Mouse (Mus musculus) neural tube, embryonic 14.5 days (tissue): ENCODE measurements around the gene Fam83c. TPM values are rescaled to one million over a fixed set of nuclear protein-coding genes. Genes with fewer than 3 reads are reported as not detected.

Experiments used
- ATAC-seq: fragments of 200-750 bp; cut with Nextera tagmentation; 2 replicates; pipeline ENCODE4 v1.8.0; 2017; ENCODE audit warnings: low read depth, mild to moderate bottlenecking, moderate TSS enrichment, moderate library complexity
- H3K27ac ChIP-seq: fragments of 300-500 bp; sonication (generic); 2 replicates; pipeline ENCODE4 v1.5.1; 2014; ENCODE audit warnings: low read depth, mild to moderate bottlenecking, control low read depth, low read length, moderate library complexity, mixed read lengths
- H3K27me3 ChIP-seq: fragments of 300-500 bp; sonication (generic); 2 replicates; pipeline ENCODE4 v1.6.1; 2014; ENCODE audit warnings: low read length; ENCODE audit not compliant: control insufficient read depth, insufficient read depth
- H3K36me3 ChIP-seq: fragments of 300-500 bp; sonication (generic); 2 replicates; pipeline ENCODE4 v1.6.1; 2014; ENCODE audit warnings: low read length, mixed read lengths; ENCODE audit not compliant: control insufficient read depth, insufficient read depth
- H3K4me1 ChIP-seq: fragments of 300-500 bp; sonication (generic); 2 replicates; pipeline ENCODE4 v1.6.1; 2014; ENCODE audit warnings: low read length; ENCODE audit not compliant: control insufficient read depth, insufficient read depth
- H3K4me2 ChIP-seq: fragments of 300-500 bp; sonication (generic); 2 replicates; pipeline ENCODE4 v1.6.1; 2014; ENCODE audit warnings: mild to moderate bottlenecking, low read depth, low read length, control low read depth
- H3K4me3 ChIP-seq: fragments of 300-500 bp; sonication (generic); 2 replicates; pipeline ENCODE4 v1.5.1; 2014; ENCODE audit warnings: low read depth, low read length, control low read depth, mixed read lengths
- H3K9ac ChIP-seq: fragments of 300-500 bp; sonication (generic); replicated peaks from 2 replicates; pipeline ENCODE4 v1.6.1; 2014; ENCODE audit warnings: low read depth, mild to moderate bottlenecking, control low read depth, low read length, mixed read lengths
- H3K9me3 ChIP-seq: fragments of 300-500 bp; sonication (generic); 2 replicates; pipeline ENCODE4 v1.6.1; 2016; ENCODE audit warnings: low read length; ENCODE audit not compliant: control insufficient read depth
- WGBS: fragments of 180-500 bp; shearing (Covaris S2); extraction: QIAGEN DNeasy Blood & Tissue Kit; methylation state at CpG from one replicate; pipeline ENCODE4 v1.1.7; 2014; 5-methylcytosine and 5-hydroxymethylcytosine counted together
- polyA plus RNA-seq: library from polyadenylated mRNA; unstranded; fragments of >200 nt; fragmentation: Nextera tagmentation; extraction: Ambion mirVana; gene quantifications from 2 replicates; pipeline ENCODE4 v1.2.1, GENCODE M21; 2014

Gene Fam83c
- polyA plus RNA-seq, 1 experiment from 2014 or later, result 0.25 TPM

DNA sequence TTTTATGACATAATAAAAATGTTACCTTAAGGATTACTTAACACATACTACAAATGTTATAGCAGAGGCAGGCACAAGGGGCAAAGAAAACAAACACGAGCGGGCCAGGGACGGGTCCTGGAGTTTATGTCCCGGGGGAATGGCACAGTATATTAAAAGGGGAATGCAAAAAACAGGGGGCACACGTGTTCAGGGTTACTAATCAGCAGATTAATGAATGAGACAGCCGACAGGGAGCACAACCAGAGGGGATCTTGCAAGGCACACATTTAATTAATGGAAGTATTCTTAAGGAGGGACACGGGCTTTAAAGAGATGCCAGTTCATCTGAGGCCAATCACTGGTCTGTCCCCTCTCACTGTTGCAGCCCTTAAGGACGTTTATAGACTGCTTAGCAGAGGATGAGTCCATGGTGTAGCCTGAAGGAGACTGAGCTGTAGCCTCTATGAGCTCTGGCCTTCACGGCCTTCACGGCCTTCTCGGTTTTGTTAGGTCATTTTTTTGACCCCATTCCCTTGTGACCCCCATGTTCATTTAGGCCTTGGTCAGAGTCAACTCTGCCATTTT is 28.7 kb upstream of the Fam83c start:
- peak; percentile 73 for ATAC-seq
- Histone ChIP-seq H3K4me1 (peaks cover 18% of the 10 kb centered on the region; the same call in 1 of the 2 replicates), H3K9ac (no peak overlapping the region), H3K4me2 (peak overlapping the region; percentile 26), H3K36me3 (no peaks in the 10 kb centered on the region), H3K27me3 (no peaks in the 10 kb centered on the region), H3K27ac (peak overlapping the region; percentile 56), H3K9me3 (no peaks in the 10 kb centered on the region), H3K4me3 (no peak overlapping the region)
- 28% methylated on average over 11 of the region's 11 CpGs for WGBS

DNA sequence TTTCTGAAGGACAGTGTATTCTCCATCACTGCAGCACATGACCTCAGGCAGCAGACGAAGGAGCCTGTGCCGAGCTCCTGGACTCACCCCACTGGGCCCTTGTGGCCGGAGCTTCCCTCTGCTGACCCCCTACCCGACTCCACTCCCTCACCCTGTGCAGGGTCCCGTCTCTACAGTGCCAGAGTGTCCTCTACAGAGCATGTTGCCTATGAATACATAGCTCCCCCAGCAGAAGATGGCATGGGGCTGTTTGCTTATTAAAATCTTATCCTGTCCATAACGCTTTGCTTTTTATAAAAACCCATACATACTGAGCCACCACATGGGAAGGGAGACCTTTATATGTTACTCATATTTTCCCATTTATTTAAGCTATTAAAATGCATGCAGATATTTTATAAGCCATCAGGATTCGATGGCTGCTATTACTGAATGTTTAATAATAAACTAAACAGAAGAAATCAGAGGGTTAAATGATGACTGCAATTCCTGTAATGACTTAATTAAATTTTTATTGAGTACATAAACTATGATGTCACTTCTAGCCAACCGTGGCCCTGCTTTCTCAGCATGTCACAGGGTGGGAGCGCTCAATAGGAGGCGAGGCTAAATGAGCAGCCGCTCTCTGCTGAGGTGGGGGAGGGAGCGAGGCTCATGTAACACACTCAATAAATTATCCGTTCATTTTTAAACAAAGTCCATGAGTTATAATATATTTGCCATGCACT is 28.1 kb upstream of the Fam83c start:
- H3K9me3 ChIP-seq, result no peaks in the 10 kb centered on the region
- peak overlapping the region; percentile 82 for H3K27ac ChIP-seq
- 0 out of 2 replicates have a peak overlapping the region, but pooled peaks have one; percentile 28 for H3K9ac ChIP-seq
- 30% methylated on average over 13 of the region's 13 CpGs for WGBS
- H3K4me1 ChIP-seq, result peaks cover 18% of the 10 kb centered on the region; the same call in 1 of the 2 replicates
- H3K36me3 ChIP-seq, result no peaks in the 10 kb centered on the region
- ATAC-seq, result peak; percentile 95
- no peaks in the 10 kb centered on the region for H3K27me3 ChIP-seq
- no peak overlapping the region for H3K4me3 ChIP-seq
- peak overlapping the region; percentile 26 for H3K4me2 ChIP-seq

DNA sequence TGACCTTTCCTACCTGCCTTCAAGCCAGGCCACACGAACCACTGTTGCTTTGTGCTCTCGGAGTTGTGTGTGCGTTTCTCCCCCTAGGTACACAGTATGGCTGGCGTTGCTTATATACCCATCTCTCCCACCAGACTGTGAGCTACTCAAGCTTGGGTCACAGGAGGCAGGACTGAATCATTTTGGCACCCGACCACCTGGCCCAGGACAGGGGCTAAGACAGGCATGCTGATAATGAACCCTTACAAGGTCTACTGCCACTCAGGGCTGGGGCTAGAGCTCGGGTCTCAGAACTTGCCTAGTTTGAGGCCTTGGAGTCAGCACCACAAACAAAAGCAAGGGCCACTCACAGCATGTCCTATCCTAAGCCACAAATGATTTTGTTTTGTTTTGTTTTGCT is 26.9 kb upstream of the Fam83c start:
- Histone ChIP-seq H3K4me1 (peaks cover 18% of the 10 kb centered on the region; the same call in 1 of the 2 replicates), H3K4me2 (no peak overlapping the region)
- WGBS, result 96% methylated on average over 6 of the region's 6 CpGs

DNA sequence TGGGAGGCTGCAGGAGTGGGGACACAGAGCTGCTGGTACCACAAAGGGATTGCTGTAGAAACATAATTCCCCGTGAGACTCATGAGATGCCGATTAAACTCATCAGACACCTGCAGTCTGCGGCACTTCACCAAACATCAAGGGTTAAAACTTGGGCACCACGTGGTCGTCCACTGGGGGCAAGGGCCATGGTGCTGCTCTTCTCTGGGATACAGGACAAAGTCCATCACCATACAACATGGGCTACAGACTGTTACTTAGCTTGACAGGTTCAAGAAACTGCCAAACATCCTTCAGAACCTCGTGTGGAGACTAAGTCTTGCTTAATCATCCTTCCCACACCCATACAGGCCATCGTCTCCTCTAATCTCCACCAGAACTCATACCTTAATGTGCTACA is 25.4 kb upstream of the Fam83c start:
- Histone ChIP-seq H3K36me3 (no peaks in the 10 kb centered on the region), H3K9me3 (no peaks in the 10 kb centered on the region), H3K9ac (no peak overlapping the region), H3K4me2 (no peak overlapping the region), H3K27me3 (no peaks in the 10 kb centered on the region), H3K4me1 (peaks cover 18% of the 10 kb centered on the region; the same call in 1 of the 2 replicates), H3K27ac (no peak overlapping the region), H3K4me3 (no peak overlapping the region)
- WGBS, result 72% methylated on average over 7 of the region's 7 CpGs
- ATAC-seq, result no peak

More for the DNA sequence above, 26.9 kb upstream of the Fam83c start:
- no peak overlapping the region for H3K4me3 ChIP-seq
- H3K9me3 ChIP-seq, result no peaks in the 10 kb centered on the region
- ATAC-seq, result no peak
- no peak overlapping the region for H3K9ac ChIP-seq
- no peaks in the 10 kb centered on the region for H3K36me3 ChIP-seq
- no peak overlapping the region for H3K27ac ChIP-seq
- H3K27me3 ChIP-seq, result no peaks in the 10 kb centered on the region

DNA sequence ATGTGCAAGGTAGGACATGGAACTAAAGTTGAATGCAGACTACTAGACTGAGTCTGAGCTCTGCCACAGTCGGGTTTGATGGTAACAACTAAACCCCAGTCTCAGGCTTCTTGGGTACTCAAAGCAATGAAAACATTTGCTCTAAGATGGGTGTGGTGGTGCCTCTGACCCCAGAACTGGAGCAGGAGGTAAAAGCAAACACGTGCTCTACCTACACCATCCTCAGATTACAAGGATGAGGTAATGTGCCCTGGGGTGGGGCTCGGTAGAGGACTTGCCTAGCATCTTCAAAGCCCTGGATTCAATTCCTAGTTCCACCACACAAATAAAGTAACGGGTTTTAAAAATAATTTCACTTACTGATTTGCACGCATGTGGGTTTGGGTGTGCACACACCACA is 17.9 kb upstream of the Fam83c start:
- no peak overlapping the region for H3K4me3 ChIP-seq
- H3K27ac ChIP-seq, result no peak overlapping the region
- H3K4me1 ChIP-seq, result no peaks in the 10 kb centered on the region
- no peak for ATAC-seq
- 90% methylated on average over 5 of the region's 5 CpGs for WGBS
- H3K36me3 ChIP-seq, result peaks cover 8% of the 10 kb centered on the region; the same call in 1 of the 2 replicates
- no peak overlapping the region for H3K9ac ChIP-seq
- no peak overlapping the region for H3K4me2 ChIP-seq
- H3K9me3 ChIP-seq, result no peaks in the 10 kb centered on the region
- H3K27me3 ChIP-seq, result no peaks in the 10 kb centered on the region

DNA sequence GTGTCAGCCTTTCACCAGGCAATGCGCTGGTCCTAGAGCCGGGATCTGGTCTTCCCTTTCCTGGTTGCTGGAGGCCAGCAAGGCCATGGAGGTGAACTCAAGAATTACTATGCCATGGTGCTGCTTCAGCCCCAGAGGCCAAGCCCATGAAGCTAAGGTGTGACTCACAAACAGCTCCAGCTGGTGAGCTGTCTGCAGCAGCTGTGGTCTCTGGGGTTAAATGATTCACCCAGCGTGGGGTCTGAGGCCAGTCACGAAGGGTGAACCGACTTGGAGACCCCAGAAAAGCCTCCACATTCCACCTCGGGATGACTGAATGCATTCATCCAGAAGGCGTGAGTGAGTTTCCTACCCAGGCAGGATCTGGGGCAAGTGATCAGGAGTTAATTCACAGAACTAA is 15.5 kb upstream of the Fam83c start:
- Histone ChIP-seq H3K27ac (no peak overlapping the region), H3K27me3 (no peaks in the 10 kb centered on the region), H3K9me3 (no peaks in the 10 kb centered on the region), H3K4me1 (no peaks in the 10 kb centered on the region), H3K36me3 (peaks cover 9% of the 10 kb centered on the region; the same call in 1 of the 2 replicates), H3K4me2 (no peak overlapping the region), H3K9ac (no peak overlapping the region), H3K4me3 (no peak overlapping the region)
- 82% methylated on average over 7 of the region's 7 CpGs for WGBS
- no peak for ATAC-seq

DNA sequence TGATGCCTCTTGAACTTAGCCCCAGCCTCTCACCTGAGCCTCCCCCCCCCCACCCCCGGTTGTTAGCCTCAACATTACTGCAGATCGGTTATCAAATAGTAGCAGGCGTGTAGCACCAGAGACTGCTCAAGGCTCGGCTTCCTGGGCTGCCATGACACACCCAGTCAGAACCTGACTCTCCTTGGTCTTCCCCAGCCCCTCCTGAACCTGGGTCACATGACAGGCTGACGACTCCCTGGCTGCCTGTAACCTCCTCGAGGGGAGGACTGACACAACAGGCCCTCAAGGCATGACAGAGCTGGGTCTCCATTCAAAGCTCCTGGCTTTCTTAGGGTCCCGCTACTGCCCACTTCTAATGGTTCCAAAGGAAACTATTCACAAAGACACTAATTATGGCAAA is 14.8 kb upstream of the Fam83c start:
- no peak for ATAC-seq
- 70% methylated on average over 7 of the region's 7 CpGs for WGBS
- Histone ChIP-seq H3K9me3 (no peaks in the 10 kb centered on the region), H3K36me3 (peaks cover 9% of the 10 kb centered on the region; the same call in 1 of the 2 replicates), H3K4me3 (no peak overlapping the region), H3K9ac (no peak overlapping the region), H3K4me1 (no peaks in the 10 kb centered on the region), H3K4me2 (no peak overlapping the region), H3K27me3 (no peaks in the 10 kb centered on the region), H3K27ac (no peak overlapping the region)

DNA sequence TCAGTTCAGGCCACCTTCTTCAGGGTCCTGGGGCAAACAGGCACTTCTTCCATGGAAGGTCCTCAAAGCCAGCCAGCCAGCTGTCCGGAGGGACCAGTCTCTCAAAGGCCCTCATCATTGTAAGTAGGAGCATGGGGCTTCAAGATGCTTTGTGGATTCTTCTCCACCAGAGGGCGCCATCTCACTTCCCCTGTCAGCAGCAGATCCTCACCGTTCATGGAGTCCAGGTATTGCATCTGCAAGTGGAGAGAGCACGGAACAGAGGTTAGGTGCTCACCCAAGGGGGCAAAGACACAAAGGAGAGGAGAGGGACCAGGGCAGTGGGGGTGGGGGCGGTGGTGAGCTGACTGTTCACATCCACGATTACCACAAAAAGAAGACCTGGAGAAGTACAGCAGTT is 13.6 kb upstream of the Fam83c start:
- Histone ChIP-seq H3K4me1 (no peaks in the 10 kb centered on the region), H3K27me3 (no peaks in the 10 kb centered on the region), H3K36me3 (peaks cover 9% of the 10 kb centered on the region; the same call in 1 of the 2 replicates), H3K27ac (no peak overlapping the region), H3K9me3 (no peaks in the 10 kb centered on the region), H3K4me3 (no peak overlapping the region), H3K9ac (no peak overlapping the region), H3K4me2 (no peak overlapping the region)
- peak; percentile 56; the same call in 1 of the 2 replicates for ATAC-seq
- WGBS, result 28% methylated on average over 6 of the region's 6 CpGs

DNA sequence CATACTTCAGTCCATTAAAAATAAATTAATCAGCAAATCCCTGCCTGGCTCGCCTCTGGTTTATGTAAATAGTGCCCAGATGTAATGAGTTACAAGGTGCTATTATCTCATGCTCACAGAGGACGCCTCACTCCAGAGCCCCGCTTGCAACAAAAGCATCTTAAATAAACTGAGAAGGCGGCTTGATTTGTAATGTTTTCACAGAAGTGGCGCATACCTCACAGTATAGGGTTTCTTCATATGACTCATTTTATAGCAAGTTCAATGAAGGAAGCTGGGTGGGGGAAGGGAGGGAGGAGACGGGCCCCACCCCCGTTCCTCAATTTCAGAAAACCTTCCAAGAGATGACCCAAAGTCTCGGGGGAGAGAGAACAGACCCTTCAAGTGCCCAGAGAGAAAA is 12.3 kb upstream of the Fam83c start:
- H3K4me1 ChIP-seq, result no peaks in the 10 kb centered on the region
- no peak overlapping the region for H3K27ac ChIP-seq
- H3K9ac ChIP-seq, result no peak overlapping the region
- H3K9me3 ChIP-seq, result no peaks in the 10 kb centered on the region
- 87% methylated on average over 8 of the region's 8 CpGs for WGBS
- H3K4me2 ChIP-seq, result no peak overlapping the region
- no peak for ATAC-seq
- peaks cover 9% of the 10 kb centered on the region; the same call in 1 of the 2 replicates for H3K36me3 ChIP-seq
- H3K27me3 ChIP-seq, result no peaks in the 10 kb centered on the region
- H3K4me3 ChIP-seq, result no peak overlapping the region
